Mouse (Mus musculus) lung, postnatal 0 days (tissue): ENCODE results near the gene Hhat.

Experiments
- CTCF ChIP-seq: IDR thresholded peaks from 2 replicates; pipeline ENCODE4 v1.5.1; 2016; ENCODE audit warnings: antibody characterized with exemption, mild to moderate bottlenecking
- EP300 ChIP-seq: IDR thresholded peaks from 2 replicates; pipeline ENCODE4 v1.6.1; 2016; ENCODE audit warnings: antibody characterized with exemption, mild to moderate bottlenecking, control low read depth

DNA sequence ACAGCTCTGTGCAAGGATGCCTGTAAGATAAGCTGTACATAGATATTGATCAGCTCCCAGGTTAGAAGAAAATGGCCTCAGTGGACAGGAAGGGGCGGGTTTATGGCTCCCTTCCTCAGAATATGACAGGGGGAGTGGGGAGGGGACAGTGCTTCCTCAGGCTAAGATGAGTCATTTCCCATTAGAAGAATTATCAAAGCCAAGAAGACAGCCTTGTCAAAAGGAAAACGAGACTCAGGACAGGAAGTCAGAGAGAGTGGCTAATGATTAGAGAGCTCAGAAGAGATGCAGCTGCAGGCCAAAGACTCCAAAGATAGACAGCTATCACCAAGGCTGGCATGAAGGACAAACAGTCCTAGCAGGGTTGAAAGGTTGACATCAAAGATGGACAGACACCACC lies 238.8 kb downstream of the Hhat start:
- TF ChIP-seq CTCF (no peak), EP300 (peak; percentile 74; the same call in 1 of the 2 replicates)
